25 mouse cellular contexts compared by ENCODE assay signal in the genomic region with DNA sequence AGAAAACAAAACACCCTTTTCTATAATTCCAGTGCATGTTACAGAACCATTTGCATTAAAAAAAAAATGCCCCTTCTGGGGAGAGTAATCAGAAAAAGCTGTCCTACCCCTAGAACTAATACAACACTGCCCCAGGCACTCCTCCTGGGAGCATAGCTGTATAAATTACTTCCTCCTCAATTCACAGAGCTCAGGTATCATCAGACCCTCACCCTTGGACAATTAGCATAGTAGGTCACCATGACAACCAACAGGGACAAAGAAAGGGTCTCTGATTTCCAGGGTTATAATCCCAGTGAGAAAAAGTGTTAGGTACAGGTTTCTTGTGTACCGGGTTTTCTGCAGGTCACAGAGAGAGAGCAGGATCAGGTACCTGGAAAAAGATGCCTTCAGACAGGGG.
DNase-seq lines count a peak whose midpoint lies in the region; ATAC-seq lines count a peak whose summit lies in the region.
"Had no signal": no experiment of that assay in that cellular context is flagged by ENCODE, and none has a peak within 500 bp of the region (broad histone marks: within the 10 kb centered on the region; RNA-seq: fewer than 3 reads in every experiment).

No protein-coding gene starts in this region.

- 54% methylated on average over 1 of the region's 1 CpGs for WGBS in hindbrain, embryonic 11.5 days
- 40% methylated on average over 1 of the region's 1 CpGs for WGBS in hindbrain, embryonic 12.5 days
- 17% methylated on average over 1 of the region's 1 CpGs for WGBS in embryonic facial prominence, embryonic 15.5 days
- 32% methylated on average over 1 of the region's 1 CpGs for WGBS in kidney, embryonic 14.5 days

- no peak for ATAC-seq in hindbrain, embryonic 11.5 days (ENCODE audit: low FRiP score)
- ATAC-seq in hindbrain, embryonic 12.5 days (ENCODE audit: low FRiP score), result no peak
- ATAC-seq in embryonic facial prominence, embryonic 15.5 days (ENCODE audit: insufficient number of reproducible peaks, low FRiP score, low TSS enrichment, low read depth), result peak; percentile 63; the same call in 1 of the 2 replicates
- no peak for ATAC-seq in kidney, embryonic 14.5 days (ENCODE audit: low FRiP score, low TSS enrichment)
- ATAC-seq: forebrain, postnatal 0 days; hindbrain, postnatal 0 days; intestine, postnatal 0 days; Patski had no signal

- no peak overlapping the region for H3K9ac ChIP-seq in hindbrain, embryonic 11.5 days (ENCODE audit: low read depth, low read length)
- no peak overlapping the region for H3K9ac ChIP-seq in hindbrain, embryonic 12.5 days
- no peak overlapping the region for H3K9ac ChIP-seq in embryonic facial prominence, embryonic 15.5 days
- no peak overlapping the region for H3K9ac ChIP-seq in kidney, embryonic 14.5 days (ENCODE audit: low read depth, low read length)
- H3K9ac ChIP-seq: forebrain, postnatal 0 days; kidney, embryonic 15.5 days; limb, embryonic 15.5 days; liver, embryonic 14.5 days; lung, embryonic 14.5 days had no signal

- no peaks in the 10 kb centered on the region for H3K36me3 ChIP-seq in hindbrain, embryonic 11.5 days (ENCODE audit: control insufficient read depth, insufficient read depth, low read length)
- no peaks in the 10 kb centered on the region for H3K36me3 ChIP-seq in hindbrain, embryonic 12.5 days
- H3K36me3 ChIP-seq in embryonic facial prominence, embryonic 15.5 days, result no peaks in the 10 kb centered on the region
- no peaks in the 10 kb centered on the region for H3K36me3 ChIP-seq in kidney, embryonic 14.5 days (ENCODE audit: control insufficient read depth, insufficient read depth, low read length)
- H3K36me3 ChIP-seq: G1E; heart, embryonic 10.5 days; kidney, embryonic 15.5 days; limb, embryonic 15.5 days had no signal

- H3K4me1 ChIP-seq in hindbrain, embryonic 11.5 days (replicated peaks; ENCODE audit: control insufficient read depth, insufficient read depth, low read length), result no peaks in the 10 kb centered on the region
- 0 out of 2 replicates have a peak, but pooled peaks cover 3% of the 10 kb centered on the region for H3K4me1 ChIP-seq in hindbrain, embryonic 12.5 days
- no peaks in the 10 kb centered on the region for H3K4me1 ChIP-seq in embryonic facial prominence, embryonic 15.5 days
- no peaks in the 10 kb centered on the region for H3K4me1 ChIP-seq in kidney, embryonic 14.5 days (ENCODE audit: control insufficient read depth, insufficient read depth, low read length)
- H3K4me1 ChIP-seq: heart, embryonic 10.5 days; kidney, embryonic 15.5 days; limb, embryonic 15.5 days had no signal

- peak; percentile 20 for DNase-seq in hindbrain, embryonic 11.5 days (ENCODE audit: low spot score)
- DNase-seq in embryo, embryonic 11 days, result peak; percentile 41
- peak; percentile 6 for DNase-seq in retina, embryonic 14.5 days (ENCODE audit: low spot score)
- no peak for DNase-seq in B cell, adult 2 months
- DNase-seq in layer of hippocampus, postnatal 25 days (ENCODE audit: extremely low spot score in 1 of 2, low spot score in 1 of 2), result no peak
- DNase-seq: adrenal gland, adult 2 months; cerebellum, adult 18-20 months; cerebellum, postnatal 14 days; forebrain, postnatal 0 days; kidney, postnatal 36 days; lung, embryonic 14.5 days; lung, postnatal 36 days; right cerebral cortex, postnatal 14 days; thymus, postnatal 14 days had no signal

- no peak overlapping the region for H3K27ac ChIP-seq in hindbrain, embryonic 11.5 days (ENCODE audit: low read depth, low read length)
- H3K27ac ChIP-seq in hindbrain, embryonic 12.5 days, result no peak overlapping the region
- no peak overlapping the region for H3K27ac ChIP-seq in embryonic facial prominence, embryonic 15.5 days (replicated peaks)
- no peak overlapping the region for H3K27ac ChIP-seq in kidney, embryonic 14.5 days (ENCODE audit: low read depth, low read length)
- H3K27ac ChIP-seq: heart, embryonic 10.5 days; hindbrain, postnatal 0 days; kidney, embryonic 15.5 days; limb, embryonic 15.5 days; liver, embryonic 14.5 days had no signal

- no peak overlapping the region for H3K4me3 ChIP-seq in hindbrain, embryonic 11.5 days (ENCODE audit: low read depth, low read length)
- H3K4me3 ChIP-seq in hindbrain, embryonic 12.5 days, result no peak overlapping the region
- no peak overlapping the region for H3K4me3 ChIP-seq in embryonic facial prominence, embryonic 15.5 days (replicated peaks)
- H3K4me3 ChIP-seq in kidney, embryonic 14.5 days (ENCODE audit: low read length), result no peak overlapping the region
- H3K4me3 ChIP-seq: heart, embryonic 10.5 days; kidney, embryonic 15.5 days; limb, embryonic 15.5 days had no signal

- no peaks in the 10 kb centered on the region for H3K9me3 ChIP-seq in hindbrain, embryonic 11.5 days (ENCODE audit: control insufficient read depth, low read length)
- H3K9me3 ChIP-seq in hindbrain, embryonic 12.5 days (replicated peaks), result no peaks in the 10 kb centered on the region
- no peaks in the 10 kb centered on the region for H3K9me3 ChIP-seq in embryonic facial prominence, embryonic 15.5 days (replicated peaks)
- no peaks in the 10 kb centered on the region for H3K9me3 ChIP-seq in kidney, embryonic 14.5 days (ENCODE audit: control insufficient read depth, low read length)
- H3K9me3 ChIP-seq: G1E; heart, embryonic 10.5 days; kidney, embryonic 15.5 days; limb, embryonic 15.5 days had no signal

- no peaks in the 10 kb centered on the region for H3K27me3 ChIP-seq in hindbrain, embryonic 11.5 days (ENCODE audit: control insufficient read depth, insufficient read depth, low read length)
- no peaks in the 10 kb centered on the region for H3K27me3 ChIP-seq in hindbrain, embryonic 12.5 days
- no peaks in the 10 kb centered on the region for H3K27me3 ChIP-seq in embryonic facial prominence, embryonic 15.5 days
- H3K27me3 ChIP-seq in kidney, embryonic 14.5 days (ENCODE audit: control insufficient read depth, insufficient read depth, low read length), result no peaks in the 10 kb centered on the region
- H3K27me3 ChIP-seq: kidney, embryonic 15.5 days; limb, embryonic 15.5 days; Patski had no signal

- H3K4me2 ChIP-seq in hindbrain, embryonic 11.5 days (replicated peaks; ENCODE audit: low read depth, low read length), result no peak overlapping the region
- no peak overlapping the region for H3K4me2 ChIP-seq in hindbrain, embryonic 12.5 days (replicated peaks)
- no peak overlapping the region for H3K4me2 ChIP-seq in embryonic facial prominence, embryonic 15.5 days (replicated peaks)
- H3K4me2 ChIP-seq in kidney, embryonic 14.5 days (replicated peaks; ENCODE audit: low read depth, low read length), result no peak overlapping the region
- H3K4me2 ChIP-seq: kidney, embryonic 15.5 days; limb, embryonic 15.5 days; lung, embryonic 14.5 days had no signal

Comparison
In these comparisons a context has a peak if more than half of its experiments do, and no peak if none do; other contexts are left out.
1. DNase-seq: peak in hindbrain, embryonic 11.5 days (single experiment), embryo, embryonic 11 days (single experiment) and retina, embryonic 14.5 days (single experiment); none in B cell, adult 2 months (0 of 2) and layer of hippocampus, postnatal 25 days (0 of 2).